Mouse (Mus musculus) cerebellum, postnatal 4 days (tissue): ENCODE measurements at regions not wholly inside any gene's neighbourhood (a gene's known extent, or its start where the extent isn't known, plus 50 kb on each side); places are given as distances from the start of the nearest gene placed in this dataset.

Experiments
- DNase-seq, 2 experiments: peaks; one replicate each; pipeline ENCODE4 v3.0.0; 2022; ENCODE audit warnings: low spot score in 2 of 2, mixed read lengths in 1 of 2

GRCm38 (mm10) chr13:84064291-84064940 lies 157.7 kb upstream of the Tmem161b start:
- no peak for DNase-seq

- DNase-seq: peak in 1 of 2 experiments; percentile 42
These were observed 156.7 kb upstream of the Tmem161b start for GRCm38 (mm10) chr13:84065256-84065898.

- no peak for DNase-seq
These were observed 155.7 kb upstream of the Tmem161b start for GRCm38 (mm10) chr13:84066211-84066959.

- no peak for DNase-seq
These were observed 155.0 kb upstream of the Tmem161b start for GRCm38 (mm10) chr13:84066960-84067665.

- no peak for DNase-seq
These were observed 153.7 kb upstream of the Tmem161b start for GRCm38 (mm10) chr13:84068365-84068764.
